Mouse (Mus musculus) heart, adult 2 months (tissue): ENCODE results near the gene Dap. TPM values are rescaled to one million over a fixed set of nuclear protein-coding genes. Genes with fewer than 3 reads are reported as not detected.

Experiments used
- DNase-seq, 2 experiments: peaks; one replicate each; pipeline ENCODE4 v3.0.0; 2021
- H3K27ac ChIP-seq: fragments of 200-600 bp; 2 replicates; pipeline ENCODE4 v1.8.1; 2022
- H3K27me3 ChIP-seq: fragments of 200-500 bp; 2 replicates; pipeline ENCODE4 v1.6.1; 2012; ENCODE audit warnings: mild to moderate bottlenecking, low read length, inconsistent platforms, mixed read lengths; ENCODE audit not compliant: control insufficient read depth, insufficient read depth
- H3K36me3 ChIP-seq: fragments of 200-500 bp; 2 replicates; pipeline ENCODE4 v1.6.1; 2012; ENCODE audit warnings: low read length, inconsistent platforms; ENCODE audit not compliant: control insufficient read depth, insufficient read depth
- H3K4me1 ChIP-seq: fragments of 200-500 bp; 2 replicates; pipeline ENCODE4 v1.6.1; 2011; ENCODE audit warnings: low read length; ENCODE audit not compliant: control insufficient read depth, insufficient read depth
- H3K4me3 ChIP-seq: fragments of 200-600 bp; 2 replicates; pipeline ENCODE4 v1.8.1; 2022
- H3K79me2 ChIP-seq: fragments of 200-500 bp; replicated peaks from 2 replicates; pipeline ENCODE4 v1.6.1; 2012; ENCODE audit warnings: mild to moderate bottlenecking, inconsistent platforms, low read length, moderate library complexity, mixed read lengths; ENCODE audit not compliant: control insufficient read depth, insufficient read depth
- H3K9ac ChIP-seq: fragments of 200-500 bp; 2 replicates; pipeline ENCODE4 v1.6.1; 2012; ENCODE audit warnings: low read depth, mild to moderate bottlenecking, control low read depth, inconsistent platforms, low read length, mixed read lengths
- CTCF ChIP-seq: fragments of 200-600 bp; IDR thresholded peaks from 2 replicates; pipeline ENCODE4 v1.8.1; 2022; ENCODE audit warnings: antibody characterized with exemption, mild to moderate bottlenecking, moderate library complexity
- EP300 ChIP-seq: fragments of 200-500 bp; IDR thresholded peaks from 2 replicates; pipeline ENCODE4 v1.6.1; 2011; ENCODE audit warnings: low read depth, low read length, control low read depth; ENCODE audit not compliant: insufficient read depth
- POLR2A ChIP-seq: fragments of 200-500 bp; IDR thresholded peaks from 2 replicates; pipeline ENCODE4 v1.6.1; 2011; ENCODE audit warnings: mild to moderate bottlenecking, low read depth, low read length, control low read depth; ENCODE audit not compliant: insufficient read depth
- WGBS: fragments of 180-500 bp; shearing (Covaris S2); methylation state at CpG from one replicate; pipeline ENCODE4 v1.1.7; 2018; 5-methylcytosine and 5-hydroxymethylcytosine counted together
- intact Hi-C: fragments of 180-260 bp; cut with DNase I; formaldehyde crosslinking; loops from one replicate; pipeline ENCODE4 v1.15.1; 2025
- long read RNA-seq: library from polyadenylated mRNA; stranded (forward); transcript quantifications from one replicate; pipeline ENCODE4 v2.0.0, GENCODE M21; 2021
- polyA plus RNA-seq: library from polyadenylated mRNA; depleted of rRNA; stranded (reverse); fragments of >200 nt; gene quantifications from 2 replicates; pipeline ENCODE4 v1.2.3, GENCODE M21; 2012; rRNA removed
- total RNA-seq, 2 experiments: library from RNA; stranded (reverse); gene quantifications; 2 replicates each; pipeline ENCODE4 v1.2.3; 2021

The Dap gene
- 10 to 100 TPM; 17.7 to 27.0 TPM for total RNA-seq
- 15.4 and 18.8 TPM in 2 replicates for polyA plus RNA-seq
- long read RNA-seq, transcript Dap-201 (4 exons, 1,555 nt), result major isoform, 48 of 49 reads
- long read RNA-seq, partial matches to known transcripts, result 1 of 49 reads
- long read RNA-seq, other reads (novel, unspliced or antisense), result 0 of 49 reads

GRCm38 (mm10) chr15:31224135-31224761 lies at the start of gene Dap:
Dap (plus strand) TSS chr15:31224314.
- Histone ChIP-seq H3K9ac (peak within 1 kb of the TSS; percentile 79), H3K27ac (peak within 1 kb of the TSS; percentile 92), H3K36me3 (no peaks in the 10 kb centered on the region), H3K79me2 (no peaks in the 10 kb centered on the region), H3K4me3 (peak within 1 kb of the TSS; percentile 96), H3K27me3 (no peaks in the 10 kb centered on the region), H3K4me1 (peaks cover 5% of the 10 kb centered on the region)
- intact Hi-C loops, result loop anchor here (5.0 to 10.0 kb wide), 3 partner anchors 228 to 381 kb away; partner anchors contain the start of genes Cct5, Fam173b, March6 and Ropn1l
- DNase-seq, result peak; percentile 98 to 99
- TF ChIP-seq CTCF (no peak), POLR2A (peak; percentile 58; the same call in 1 of the 2 replicates), EP300 (peak; percentile 58; the same call in 1 of the 2 replicates)
- WGBS, result under 1% methylated on average over 66 of the region's 67 CpGs

- H3K27ac ChIP-seq, result no peak overlapping the region
- no peaks in the 10 kb centered on the region for H3K79me2 ChIP-seq
- 57% methylated on average over 8 of the region's 8 CpGs for WGBS
- no peaks in the 10 kb centered on the region for H3K36me3 ChIP-seq
- no peaks in the 10 kb centered on the region for H3K27me3 ChIP-seq
- TF ChIP-seq EP300 (no peak), POLR2A (no peak), CTCF (no peak)
- intact Hi-C loops, result no loop called here
- no peak for DNase-seq
- no peak overlapping the region for H3K4me3 ChIP-seq
- no peak overlapping the region for H3K9ac ChIP-seq
- H3K4me1 ChIP-seq, result no peaks in the 10 kb centered on the region
Measured at GRCm38 (mm10) chr15:31176566-31176965, 47.5 kb upstream of the Dap start.

GRCm38 (mm10) chr15:31184651-31185443 lies 39.3 kb upstream of the Dap start:
- H3K36me3 ChIP-seq, result no peaks in the 10 kb centered on the region
- TF ChIP-seq POLR2A (no peak), EP300 (no peak), CTCF (no peak)
- intact Hi-C loops, result loop anchor here (2.0 kb wide), 1 partner anchor 60 kb away; no protein-coding TSS in a partner anchor
- H3K9ac ChIP-seq, result no peak overlapping the region
- 59% methylated on average over 12 of the region's 12 CpGs for WGBS
- H3K79me2 ChIP-seq, result no peaks in the 10 kb centered on the region
- H3K27ac ChIP-seq, result no peak overlapping the region
- DNase-seq, result peak; percentile 38 to 47
- H3K4me3 ChIP-seq, result no peak overlapping the region
- H3K27me3 ChIP-seq, result no peaks in the 10 kb centered on the region
- H3K4me1 ChIP-seq, result peaks cover 1% of the 10 kb centered on the region; the same call in 1 of the 2 replicates

GRCm38 (mm10) chr15:31185506-31185905 lies 38.6 kb upstream of the Dap start:
- Histone ChIP-seq H3K27ac (no peak overlapping the region), H3K4me3 (no peak overlapping the region), H3K36me3 (no peaks in the 10 kb centered on the region), H3K79me2 (no peaks in the 10 kb centered on the region), H3K4me1 (peaks cover 1% of the 10 kb centered on the region; the same call in 1 of the 2 replicates), H3K9ac (no peak overlapping the region), H3K27me3 (no peaks in the 10 kb centered on the region)
- no peak for DNase-seq
- WGBS, result 89% methylated on average over 5 of the region's 5 CpGs
- no peak for TF ChIP-seq EP300
- TF ChIP-seq CTCF, result no peak
- no peak for TF ChIP-seq POLR2A
- intact Hi-C loops, result loop anchor here (2.0 kb wide), 1 partner anchor 59 kb away; no protein-coding TSS in a partner anchor

- TF ChIP-seq CTCF, result no peak
- TF ChIP-seq POLR2A, result no peak
- no peak for TF ChIP-seq EP300
Measured at GRCm38 (mm10) chr15:31186371-31186901, 37.7 kb upstream of the Dap start.

More at GRCm38 (mm10) chr15:31186371-31186901, 37.7 kb upstream of the Dap start:
- Histone ChIP-seq H3K4me1 (peaks cover 1% of the 10 kb centered on the region; the same call in 1 of the 2 replicates), H3K27ac (peak overlapping the region; percentile 62), H3K36me3 (no peaks in the 10 kb centered on the region), H3K27me3 (no peaks in the 10 kb centered on the region), H3K4me3 (no peak overlapping the region), H3K9ac (no peak overlapping the region), H3K79me2 (no peaks in the 10 kb centered on the region)
- whole genome bisulfite sequencing, result 67% methylated on average over 6 of the region's 6 CpGs
- intact Hi-C loops, result no loop called here
- no peak for DNase-seq
